Mouse (Mus musculus) G1E (cell line): ENCODE data around the gene Cldn16.

ENCODE experiments used
- CTCF ChIP-seq: IDR thresholded peaks from 2 replicates; pipeline ENCODE4 v1.5.1; 2012; ENCODE audit warnings: low read depth, low read length, inconsistent platforms, mixed read lengths
- GATA1 ChIP-seq: IDR thresholded peaks from 2 replicates; pipeline ENCODE4 v1.6.1; 2012; ENCODE audit warnings: borderline replicate concordance, low read length, inconsistent platforms, mixed read lengths
- GATA2 ChIP-seq: IDR thresholded peaks from 2 replicates; pipeline ENCODE4 v1.6.1; 2012; ENCODE audit warnings: low read depth, low read length, inconsistent platforms, borderline replicate concordance
- POLR2AphosphoS5 ChIP-seq: IDR thresholded peaks from 2 replicates; pipeline ENCODE4 v1.6.1; 2012; ENCODE audit warnings: low read depth, low read length, inconsistent platforms; ENCODE audit not compliant: insufficient replicate concordance
- TAL1 ChIP-seq: conservative IDR thresholded peaks from 2 replicates; pipeline ENCODE4 v1.6.1; 2012; ENCODE audit warnings: low read depth, low read length, inconsistent platforms, mixed read lengths

DNA sequence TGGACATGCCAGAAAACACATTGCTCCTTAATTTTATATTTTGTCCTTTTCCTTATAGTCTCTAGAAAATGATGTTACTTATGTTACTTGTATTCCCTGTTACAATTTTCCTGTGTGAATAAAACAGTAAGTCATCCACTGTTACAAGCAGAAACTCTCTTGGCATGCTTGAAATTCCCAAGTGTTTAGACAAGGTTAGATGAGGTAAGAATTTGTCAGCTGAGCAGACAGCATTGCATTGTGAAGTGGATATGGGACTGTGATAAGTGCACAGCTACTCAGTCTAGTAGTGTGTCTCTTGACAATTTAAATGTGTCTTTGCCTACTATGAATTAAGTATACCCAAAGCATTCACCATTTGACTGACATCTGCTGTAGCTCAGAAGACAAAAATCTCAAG lies 18.1 kb upstream of the Cldn16 start:
- TF ChIP-seq CTCF (no peak), TAL1 (no peak), GATA1 (no peak), GATA2 (no peak), POLR2AphosphoS5 (no peak)
